Mouse (Mus musculus): ENCODE results near the gene Arhgap6.
A peak's percentile ranks its signal among the peaks of the same experiment; 100 is the strongest.

GRCm38 (mm10) chrX:169085871-169086270, 291.0 kb downstream of the Arhgap6 start:
- TF ChIP-seq POLR2A (IDR thresholded peaks at IDR 0.05; ENCODE audit: borderline replicate concordance, insufficient read depth, low read length) (no peak), CTCF (IDR thresholded peaks at IDR 0.05; ENCODE audit: borderline replicate concordance, insufficient read depth, low read depth, low read length) (peak; percentile 58)
